Mouse (Mus musculus): ENCODE results near the gene Gm3055.
"Not testable (repeated sequence)": the region's sequence is repeated elsewhere in the genome, so short reads cannot be mapped to it uniquely, and the experiment has no call there.

Gene Gm3055

GRCm38 (mm10) chr10:81770506-81771403 is at the start of gene Gm3055:
Gm3055 (minus strand) TSS chr10:81771161.
- DNase-seq (ENCODE audit: low read depth, low spot score): not testable (repeated sequence)

- not testable (repeated sequence) for DNase-seq (ENCODE audit: low read depth, low spot score)
Measured at GRCm38 (mm10) chr10:81811899-81812298, 40.9 kb upstream of the Gm3055 start, which contains the start of gene Gm4767. Gm4767 (plus strand) TSS chr10:81812186.

GRCm38 (mm10) chr10:81771404-81771777 is 430 bp upstream of the Gm3055 start:
- not testable (repeated sequence) for DNase-seq (ENCODE audit: low read depth, low spot score)

GRCm38 (mm10) chr10:81704531-81705301 is 66.2 kb downstream of the Gm3055 start, which contains the start of gene Zfp433:
Zfp433 (plus strand) TSS chr10:81704825.
- DNase-seq (ENCODE audit: low read depth, low spot score): not testable (repeated sequence)
